Mouse (Mus musculus) G1E-ER4 (cell line): ENCODE data around the gene Olfr142. TPM values are rescaled to one million over a fixed set of nuclear protein-coding genes. Genes with fewer than 3 reads are reported as not detected.
"Not testable (repeated sequence)": the region's sequence is repeated elsewhere in the genome, so short reads cannot be mapped to it uniquely, and the experiment has no call there.

Experiments used
- GATA1 ChIP-seq: IDR thresholded peaks from one replicate; pipeline ENCODE4 v1.8.0; 2012; ENCODE audit warnings: low read length, inconsistent platforms
- polyA plus RNA-seq: library from polyadenylated mRNA; stranded (reverse); fragments of >175 nt; gene quantifications from 2 replicates; pipeline ENCODE4 v1.2.3, GENCODE M21; 2012

Gene Olfr142
- not detected in 2 replicates for polyA plus RNA-seq

DNA sequence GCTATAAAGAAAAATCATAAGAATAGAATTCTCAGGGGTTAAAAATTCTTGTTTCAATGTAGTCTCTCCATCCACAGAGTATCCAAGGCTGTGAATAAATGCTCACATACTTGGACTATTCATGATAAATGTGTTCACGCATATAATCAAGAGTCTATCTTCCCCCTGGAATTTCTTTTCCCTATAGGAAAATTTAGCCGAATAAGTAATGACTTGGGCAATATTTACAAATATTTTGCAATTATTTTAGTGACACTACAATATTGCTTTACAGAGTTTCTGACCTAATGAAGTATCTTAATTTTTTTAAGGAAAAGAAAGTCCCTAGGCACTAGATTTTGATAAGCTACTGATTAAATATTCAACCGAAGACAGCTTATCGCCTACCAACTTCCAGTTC lies at the start of gene Olfr142:
TSS of gene Olfr142 (minus strand) at position 101 of the 400 bp plus-strand sequence.
- TF ChIP-seq GATA1, result no peak

DNA sequence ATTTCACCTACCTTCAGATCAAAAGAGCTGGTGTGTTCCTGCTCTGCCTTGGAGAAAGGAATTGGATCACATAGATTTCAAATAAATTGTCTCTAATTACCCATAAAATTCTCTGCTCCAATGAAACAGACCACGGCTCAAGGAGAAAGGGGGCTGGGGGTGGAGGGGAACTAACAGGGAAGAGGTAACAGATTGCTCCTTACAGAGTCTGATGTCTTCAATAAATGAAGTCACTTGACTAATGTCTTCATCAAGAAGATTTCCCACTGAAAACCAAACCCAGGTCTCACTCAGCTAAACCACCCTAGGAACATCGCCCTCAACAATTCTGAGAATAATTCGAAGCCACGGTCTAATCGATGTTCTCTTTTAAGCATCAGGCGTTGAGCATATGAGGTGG lies 35.3 kb upstream of the Olfr142 start, which contains the start of gene Olfr1272:
TSS of gene Olfr1272 (minus strand) at position 101 of the 400 bp plus-strand sequence.
- no peak for TF ChIP-seq GATA1

- no peak for TF ChIP-seq GATA1
Observed at GRCm38 (mm10) chr2:90270932-90271331, 13.5 kb upstream of the Olfr142 start, which contains the start of gene Olfr1271. Gene Olfr1271 (minus strand): TSS chr2:90271032.

GRCm38 (mm10) chr2:90224393-90224792 lies 33.0 kb downstream of the Olfr142 start, which contains the start of gene Olfr1506:
Gene Olfr1506 (minus strand): TSS chr2:90224493.
- not testable (repeated sequence) for TF ChIP-seq GATA1

Other genes with a start within 250 kb of the Olfr142 start
- gene Olfr1263, start 245.5 kb downstream of the Olfr142 start, polyA plus RNA-seq, result not detected in 2 replicates
- gene Olfr1264, start 232.0 kb downstream of the Olfr142 start, polyA plus RNA-seq, result not detected in 2 replicates
- gene Olfr1265, start 222.3 kb downstream of the Olfr142 start, polyA plus RNA-seq, result not detected in 2 replicates
- gene Olfr140, start 194.0 kb downstream of the Olfr142 start, polyA plus RNA-seq, result not detected in 2 replicates
- not detected in 2 replicates for gene Olfr1269, start 136.2 kb downstream of the Olfr142 start, polyA plus RNA-seq
- gene Olfr32, start 115.3 kb downstream of the Olfr142 start, polyA plus RNA-seq, result not detected in 2 replicates
- not detected in 2 replicates for gene Olfr1270, start 104.5 kb downstream of the Olfr142 start, polyA plus RNA-seq
- gene Olfr1506, start 33.1 kb downstream of the Olfr142 start, polyA plus RNA-seq, result not detected in 2 replicates
- gene Olfr1271, start 13.4 kb upstream of the Olfr142 start, polyA plus RNA-seq, result not detected in 2 replicates
- gene Olfr1272, start 35.2 kb upstream of the Olfr142 start, polyA plus RNA-seq, result not detected in 2 replicates
- not detected in 2 replicates for gene Gm13769, start 64.6 kb upstream of the Olfr142 start, polyA plus RNA-seq
- not detected in 2 replicates for gene Olfr1274-ps, start 141.1 kb upstream of the Olfr142 start, polyA plus RNA-seq